Mouse (Mus musculus) layer of hippocampus, adult 2 months (tissue): ENCODE results near the gene Gm4567. TPM values are rescaled to one million over a fixed set of nuclear protein-coding genes. Genes with fewer than 3 reads are reported as not detected.
"Not testable (repeated sequence)": the region's sequence is repeated elsewhere in the genome, so short reads cannot be mapped to it uniquely, and the experiment has no call there.

Source experiments
- DNase-seq, 2 experiments: peaks; one replicate each; pipeline ENCODE4 v3.0.0; 2022; ENCODE audit warnings: low spot score in 2 of 2
- H3K27ac ChIP-seq: fragments of 200-600 bp; 2 replicates; pipeline ENCODE4 v1.8.1; 2022
- H3K4me3 ChIP-seq: fragments of 200-600 bp; 2 replicates; pipeline ENCODE4 v1.8.1; 2022; ENCODE audit warnings: mild to moderate bottlenecking
- long read RNA-seq, 2 experiments: library from polyadenylated mRNA; stranded (forward); transcript quantifications; one replicate each; pipeline ENCODE4 v2.0.0; 2021; ENCODE audit warnings: borderline mapping rate in 2 of 2
- total RNA-seq, 2 experiments: library from RNA; stranded (reverse); gene quantifications; 2 replicates each; pipeline ENCODE4 v1.2.3; 2021

Gene Gm4567
- not detected for total RNA-seq
- long read RNA-seq, experiment 1: 0 reads
- long read RNA-seq, experiment 2: 0 reads

DNA sequence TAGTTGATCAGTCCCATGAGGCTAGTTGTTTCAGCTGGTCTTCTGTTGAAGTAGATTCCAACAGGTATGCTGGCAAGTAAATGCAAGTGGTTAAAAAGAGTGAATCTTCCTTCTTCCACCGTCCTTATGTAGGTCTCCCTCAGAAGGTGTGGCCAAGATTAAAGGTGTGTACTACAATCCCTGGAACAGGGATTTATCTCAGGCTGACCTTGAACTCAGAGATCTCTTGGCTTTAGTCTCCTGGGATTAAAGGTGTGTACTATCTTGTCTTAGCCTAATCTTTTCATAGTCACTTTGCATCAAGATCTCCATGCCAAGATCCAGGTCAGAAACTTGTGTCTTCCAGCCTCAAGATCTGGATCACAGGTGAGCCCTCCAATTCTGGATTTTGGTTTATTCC, at the start of gene Gm4567:
TSS of gene Gm4567 (minus strand) at position 101 of the 400 bp plus-strand sequence.
- H3K4me3 ChIP-seq, DNase-seq, H3K27ac ChIP-seq: not testable (repeated sequence)

DNA sequence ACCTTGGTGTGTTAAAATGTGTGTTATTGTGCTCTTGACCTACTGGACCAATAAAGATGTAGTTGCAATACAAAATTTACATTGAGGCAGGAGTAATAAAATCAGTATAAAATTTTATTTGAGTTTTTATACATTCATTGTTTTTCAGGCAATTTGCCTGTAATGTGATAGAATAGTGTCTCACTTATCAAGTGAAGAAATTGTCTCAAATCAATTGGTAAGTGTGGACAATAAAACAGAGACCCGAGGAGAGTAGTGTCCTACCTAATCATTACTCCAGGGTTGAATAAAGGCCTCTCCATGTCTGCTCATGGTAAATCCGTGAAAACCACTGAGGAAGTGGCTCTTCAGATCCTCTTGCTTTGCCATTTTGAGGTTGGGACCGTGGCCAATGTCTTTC, 41.9 kb upstream of the Gm4567 start, which contains the start of gene Vmn1r157:
TSS of gene Vmn1r157 (plus strand) at position 301 of the 400 bp plus-strand sequence.
- H3K27ac ChIP-seq, H3K4me3 ChIP-seq, DNase-seq: not testable (repeated sequence)

DNA sequence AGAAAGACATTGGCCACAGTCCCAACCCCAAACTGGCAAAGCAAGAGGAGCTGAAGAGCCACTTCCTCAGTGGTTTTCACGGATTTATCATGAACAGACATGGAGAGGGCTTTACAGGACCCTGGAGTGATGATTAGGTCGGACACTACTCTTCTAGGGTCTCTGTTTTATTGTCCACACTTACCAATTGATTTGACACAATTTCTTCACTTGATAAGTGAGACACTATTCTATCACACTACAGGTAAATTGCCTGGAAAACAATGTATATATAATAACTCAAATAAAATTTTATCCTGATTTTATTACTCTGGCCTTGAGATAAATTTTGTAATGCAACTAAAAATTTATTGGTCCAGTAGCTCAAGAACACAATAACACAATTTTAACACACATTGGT, 27.3 kb downstream of the Gm4567 start, which contains the start of gene Gm8693:
TSS of gene Gm8693 (minus strand) at position 101 of the 400 bp plus-strand sequence.
- DNase-seq, H3K27ac ChIP-seq, H3K4me3 ChIP-seq: not testable (repeated sequence)

Other genes with a start within 250 kb of the Gm4567 start
- not detected for gene Vmn1r151, start 220.0 kb downstream of the Gm4567 start, total RNA-seq
- gene Vmn1r152, start 196.7 kb downstream of the Gm4567 start, total RNA-seq: not detected
- gene Gm8677, start 184.8 kb downstream of the Gm4567 start, total RNA-seq: not detected
- gene Gm4201, start 154.4 kb downstream of the Gm4567 start, total RNA-seq: not detected
- gene Gm4565, start 131.6 kb downstream of the Gm4567 start, total RNA-seq: not detected
- gene Vmn1r155, start 61.7 kb downstream of the Gm4567 start, total RNA-seq: not detected
- not detected for gene Gm8693, start 27.4 kb downstream of the Gm4567 start, total RNA-seq
- gene Vmn1r157, start 42.0 kb upstream of the Gm4567 start, total RNA-seq: not detected
- gene Vmn1r158, start 71.1 kb upstream of the Gm4567 start, total RNA-seq: not detected
- not detected for gene Vmn1r159, start 123.9 kb upstream of the Gm4567 start, total RNA-seq
- not detected for gene Vmn1r160, start 151.5 kb upstream of the Gm4567 start, total RNA-seq